Mouse (Mus musculus): ENCODE measurements around the gene Pstk.
A peak's percentile ranks its signal among the peaks of the same experiment; 100 is the strongest.
"Not testable (repeated sequence)": the region's sequence is repeated elsewhere in the genome, so short reads cannot be mapped to it uniquely, and the experiment has no call there.

The Pstk gene

DNA sequence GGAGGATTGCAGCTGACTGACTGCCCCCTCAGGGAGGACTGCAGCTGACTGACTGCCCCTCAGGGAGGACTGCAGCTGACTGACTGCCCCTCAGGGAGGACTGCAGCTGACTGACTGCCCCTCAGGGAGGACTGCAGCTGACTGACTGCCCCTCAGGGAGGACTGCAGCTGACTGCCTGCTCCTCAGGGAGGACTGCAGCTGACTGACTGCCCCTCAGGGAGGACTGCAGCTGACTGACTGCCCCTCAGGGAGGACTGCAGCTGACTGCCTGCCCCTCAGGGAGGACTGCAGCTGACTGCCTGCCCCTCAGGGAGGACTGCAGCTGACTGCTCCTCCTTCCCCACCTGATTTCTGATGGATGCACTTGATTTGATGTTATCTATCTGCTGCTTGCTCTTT, 45.8 kb downstream of the Pstk start:
- DNase-seq, result not testable (repeated sequence)

GRCm38 (mm10) chr7:131417605-131418004, 46.7 kb downstream of the Pstk start:
- no peak for DNase-seq

GRCm38 (mm10) chr7:131424912-131425311, 54.0 kb downstream of the Pstk start:
- no peak for DNase-seq

- no peak for DNase-seq
Measured at GRCm38 (mm10) chr7:131427331-131427730, 56.4 kb downstream of the Pstk start.

- DNase-seq, result peak; percentile 14
Measured at GRCm38 (mm10) chr7:131432244-131432643, 61.3 kb downstream of the Pstk start.

DNA sequence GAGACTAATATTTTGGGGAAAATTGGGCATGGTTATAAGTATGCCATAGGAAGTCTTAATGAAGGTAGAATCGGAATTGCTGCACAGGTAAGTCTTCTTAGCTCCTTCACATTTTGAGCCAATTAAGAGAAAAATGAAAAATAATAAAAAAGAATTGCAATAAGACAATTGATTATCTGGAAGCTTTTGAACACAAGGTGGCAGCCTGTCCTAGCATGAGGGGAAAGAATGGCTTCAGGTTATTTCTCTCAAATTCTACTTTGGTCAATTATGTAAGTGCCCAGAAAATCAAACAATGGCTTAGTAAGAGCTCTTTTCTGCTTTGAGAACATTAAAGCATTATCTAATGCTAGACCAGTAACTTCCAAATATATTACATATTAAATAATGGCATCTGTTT, 63.3 kb downstream of the Pstk start:
- no peak for DNase-seq

GRCm38 (mm10) chr7:131437051-131437450, 66.1 kb downstream of the Pstk start:
- DNase-seq, result no peak

Measured in lung, postnatal 36 days (tissue).